Mouse (Mus musculus) MEL (cell line): ENCODE measurements around the gene Cfap299. TPM values are rescaled to one million over a fixed set of nuclear protein-coding genes. Genes with fewer than 3 reads are reported as not detected.

Experiments
- DNase-seq: peaks from one replicate; pipeline ENCODE4 v3.0.0; 2011; ENCODE audit warnings: low read depth, low spot score
- H3K27ac ChIP-seq: 2 replicates; pipeline ENCODE4 v1.5.1; 2012; ENCODE audit warnings: low read depth, mild to moderate bottlenecking, control low read depth, low read length, moderate library complexity; ENCODE audit not compliant: control insufficient read depth
- H3K27me3 ChIP-seq, 2 experiments: fragments of 150-350 bp in 1 of 2; sonication (generic) in 1 of 2; 2 replicates each; pipeline ENCODE4 v1.6.1; 2012; ENCODE audit warnings: low read length in 2 of 2, mild to moderate bottlenecking in 2 of 2, improper control_type of control experiment in 1 of 2, moderate library complexity in 1 of 2; ENCODE audit not compliant: insufficient read depth in 2 of 2, control insufficient read depth in 1 of 2
- H3K36me3 ChIP-seq, 2 experiments: 2 replicates each; pipeline ENCODE4 v1.6.1; 2012 to 2014; ENCODE audit warnings: low read length in 2 of 2, improper control_type of control experiment in 1 of 2, inconsistent platforms in 1 of 2, mild to moderate bottlenecking in 1 of 2; ENCODE audit not compliant: insufficient read depth in 2 of 2, control insufficient read depth in 1 of 2
- H3K4me1 ChIP-seq, 2 experiments: fragments of 150-350 bp in 1 of 2; sonication (generic) in 1 of 2; 2 replicates each; pipeline ENCODE4 v1.6.1; 2012; ENCODE audit warnings: low read length in 2 of 2, improper control_type of control experiment in 1 of 2, mild to moderate bottlenecking in 1 of 2; ENCODE audit not compliant: insufficient read depth in 2 of 2, control insufficient read depth in 1 of 2
- H3K4me3 ChIP-seq, 2 experiments: fragments of 150-350 bp in 1 of 2; sonication (generic) in 1 of 2; 2 replicates each; pipeline ENCODE4 v1.5.1; 2012; ENCODE audit warnings: low read depth in 2 of 2, low read length in 2 of 2, mild to moderate bottlenecking in 2 of 2, moderate library complexity in 2 of 2, control low read depth in 1 of 2, improper control_type of control experiment in 1 of 2; ENCODE audit not compliant: control insufficient read depth in 1 of 2, insufficient read depth in 1 of 2
- H3K79me2 ChIP-seq: 2 replicates; pipeline ENCODE4 v1.6.1; 2012; ENCODE audit warnings: mild to moderate bottlenecking, low read length, moderate library complexity; ENCODE audit not compliant: control insufficient read depth, poor library complexity, insufficient read depth
- H3K9ac ChIP-seq: 2 replicates; pipeline ENCODE4 v1.6.1; 2012; ENCODE audit warnings: low read depth, mild to moderate bottlenecking, control low read depth, low read length, moderate library complexity; ENCODE audit not compliant: control insufficient read depth, poor library complexity, severe bottlenecking
- H3K9me3 ChIP-seq: fragments of 150-350 bp; sonication (generic); replicated peaks from 2 replicates; pipeline ENCODE4 v1.6.1; 2012; ENCODE audit warnings: mild to moderate bottlenecking, low read length, improper control_type of control experiment, moderate library complexity; ENCODE audit not compliant: insufficient read depth
- BHLHE40 ChIP-seq: IDR thresholded peaks from 2 replicates; pipeline ENCODE4 v1.6.1; 2012; ENCODE audit warnings: low read depth, mild to moderate bottlenecking, inconsistent platforms, low read length, improper control_type of control experiment, borderline replicate concordance
- CHD1 ChIP-seq: IDR thresholded peaks from 2 replicates; pipeline ENCODE4 v1.6.1; 2012; ENCODE audit warnings: low read depth, mild to moderate bottlenecking, inconsistent platforms, low read length, improper control_type of control experiment
- CHD2 ChIP-seq: IDR thresholded peaks from 2 replicates; pipeline ENCODE4 v1.6.1; 2011; ENCODE audit warnings: low read length, improper control_type of control experiment
- E2F4 ChIP-seq: IDR thresholded peaks from 2 replicates; pipeline ENCODE4 v1.6.1; 2011; ENCODE audit warnings: low read depth, low read length, improper control_type of control experiment, borderline replicate concordance
- ETS1 ChIP-seq: IDR thresholded peaks from 2 replicates; pipeline ENCODE4 v1.6.1; 2012; ENCODE audit warnings: low read depth, mild to moderate bottlenecking, inconsistent platforms, low read length, improper control_type of control experiment, moderate library complexity
- GABPA ChIP-seq: IDR thresholded peaks from 2 replicates; pipeline ENCODE4 v1.6.1; 2012; ENCODE audit warnings: low read depth, mild to moderate bottlenecking, inconsistent platforms, low read length, improper control_type of control experiment, moderate library complexity
- GATA1 ChIP-seq: IDR thresholded peaks from 2 replicates; pipeline ENCODE4 v1.6.1; 2011; ENCODE audit warnings: low read depth, low read length, improper control_type of control experiment
- MAFK ChIP-seq: IDR thresholded peaks from 2 replicates; pipeline ENCODE4 v1.6.1; 2011; ENCODE audit warnings: low read depth, mild to moderate bottlenecking, low read length, improper control_type of control experiment, borderline replicate concordance
- MYB ChIP-seq: IDR thresholded peaks from 2 replicates; pipeline ENCODE4 v1.6.1; 2011; ENCODE audit warnings: mild to moderate bottlenecking, low read depth, low read length, improper control_type of control experiment
- MYC ChIP-seq: IDR thresholded peaks from 2 replicates; pipeline ENCODE4 v1.6.1; 2011; ENCODE audit warnings: low read depth, mild to moderate bottlenecking, low read length, improper control_type of control experiment, moderate library complexity
- POLR2A ChIP-seq, 2 experiments: IDR thresholded peaks; 2 replicates each; pipeline ENCODE4 v1.6.1; 2011 to 2012; ENCODE audit warnings: low read length in 2 of 2, mild to moderate bottlenecking in 2 of 2, control low read depth in 1 of 2, improper control_type of control experiment in 1 of 2, low read depth in 1 of 2, moderate library complexity in 1 of 2; ENCODE audit not compliant: control insufficient read depth in 1 of 2, insufficient read depth in 1 of 2, poor library complexity in 1 of 2
- POLR2AphosphoS2 ChIP-seq: IDR thresholded peaks from 2 replicates; pipeline ENCODE4 v1.6.1; 2011; ENCODE audit warnings: low read length, improper control_type of control experiment
- POLR2AphosphoS5 ChIP-seq: IDR thresholded peaks from 2 replicates; pipeline ENCODE4 v1.6.1; 2012; ENCODE audit warnings: low read depth, borderline replicate concordance, mild to moderate bottlenecking, inconsistent platforms, low read length, moderate library complexity, mixed read lengths
- RAD21 ChIP-seq: IDR thresholded peaks from 2 replicates; pipeline ENCODE4 v1.6.1; 2011; ENCODE audit warnings: mild to moderate bottlenecking, low read depth, low read length, improper control_type of control experiment
- RCOR1 ChIP-seq: IDR thresholded peaks from 2 replicates; pipeline ENCODE4 v1.6.1; 2012; ENCODE audit warnings: low read depth, mild to moderate bottlenecking, inconsistent platforms, low read length, improper control_type of control experiment
- ZNF384 ChIP-seq: IDR thresholded peaks from 2 replicates; pipeline ENCODE4 v1.6.1; 2012; ENCODE audit warnings: low read depth, mild to moderate bottlenecking, inconsistent platforms, low read length, improper control_type of control experiment
- polyA plus RNA-seq, 2 experiments: library from polyadenylated mRNA; stranded (reverse) in 1 of 2; unstranded in 1 of 2; fragments of >175 nt in 1 of 2; fragments of >200 nt in 1 of 2; gene quantifications; 2 replicates each; pipeline versions ENCODE4 v1.2.1 to v1.2.4; 2012; ENCODE audit warnings: low replicate concordance in 2 of 2, low read depth in 1 of 2; ENCODE audit not compliant: insufficient read length in 2 of 2, insufficient read depth in 1 of 2, missing spikeins in 1 of 2
- total RNA-seq: library from RNA; depleted of rRNA; stranded (reverse); fragments of 300-350 nt; gene quantifications from 2 replicates; pipeline ENCODE4 v1.2.3, GENCODE M21; 2012

Gene Cfap299
- total and polyA plus RNA-seq, 3 experiments = not detected

GRCm38 (mm10) chr5:98692070-98692469 is 363.0 kb downstream of the Cfap299 start:
- Histone ChIP-seq H3K79me2 (no peaks in the 10 kb centered on the region), H3K4me3 (no peak overlapping the region), H3K4me1 (no peaks in the 10 kb centered on the region), H3K9ac (no peak overlapping the region), H3K27ac (no peak overlapping the region), H3K9me3 (no peaks in the 10 kb centered on the region), H3K36me3 (no peaks in the 10 kb centered on the region), H3K27me3 (no peaks in the 10 kb centered on the region)
- TF ChIP-seq E2F4 (no peak), MYC (no peak), ZNF384 (no peak)
- DNase-seq = no peak

- Histone ChIP-seq H3K9ac (no peak overlapping the region), H3K4me3 (no peak overlapping the region), H3K36me3 (no peaks in the 10 kb centered on the region), H3K4me1 (no peaks in the 10 kb centered on the region), H3K27ac (no peak overlapping the region), H3K9me3 (no peaks in the 10 kb centered on the region), H3K79me2 (no peaks in the 10 kb centered on the region), H3K27me3 (no peaks in the 10 kb centered on the region)
- no peak for TF ChIP-seq BHLHE40
- TF ChIP-seq CHD1 = no peak
- TF ChIP-seq POLR2AphosphoS2 = no peak
- no peak for TF ChIP-seq GABPA
- no peak for TF ChIP-seq ETS1
- no peak for TF ChIP-seq MAFK
- TF ChIP-seq CHD2 = no peak
- no peak for DNase-seq
Observed at GRCm38 (mm10) chr5:98696336-98696735, 367.2 kb downstream of the Cfap299 start.

GRCm38 (mm10) chr5:98703963-98704362 is 374.9 kb downstream of the Cfap299 start:
- DNase-seq = no peak
- no peak overlapping the region for H3K9ac ChIP-seq
- no peak overlapping the region for H3K27ac ChIP-seq
- H3K4me3 ChIP-seq = no peak overlapping the region
- H3K79me2 ChIP-seq = no peaks in the 10 kb centered on the region
- no peaks in the 10 kb centered on the region for H3K27me3 ChIP-seq
- TF ChIP-seq RAD21 (no peak), MYB (no peak), POLR2A (IDR thresholded peaks at IDR 0.05; ENCODE audit: control insufficient read depth in 1 of 2, insufficient read depth in 1 of 2, low read depth in 1 of 2, low read length in 2 of 2, poor library complexity in 1 of 2) (no peak), POLR2AphosphoS5 (no peak), GATA1 (no peak), CHD1 (no peak), RCOR1 (no peak)
- TF ChIP-seq, all 39 proteins: peak for 0
- H3K36me3 ChIP-seq = no peaks in the 10 kb centered on the region
- H3K4me1 ChIP-seq = no peaks in the 10 kb centered on the region
- H3K9me3 ChIP-seq = no peaks in the 10 kb centered on the region
